Mouse (Mus musculus): ENCODE measurements around the gene Ocln.

The Ocln gene

GRCm38 (mm10) chr13:100552369-100553041 is at the start of gene Ocln:
Ocln (minus strand) TSS chr13:100552718.
- no peak for DNase-seq (ENCODE audit: extremely low read depth, low read depth, low spot score)

- no peak for DNase-seq (ENCODE audit: extremely low read depth, low read depth, low spot score)
Measured at GRCm38 (mm10) chr13:100601034-100601433, 48.5 kb upstream of the Ocln start.

GRCm38 (mm10) chr13:100600317-100600716 is 47.8 kb upstream of the Ocln start:
- DNase-seq (ENCODE audit: extremely low read depth, low read depth, low spot score) = no peak

GRCm38 (mm10) chr13:100597284-100597683 is 44.8 kb upstream of the Ocln start:
- DNase-seq (ENCODE audit: extremely low read depth, low read depth, low spot score) = no peak

- DNase-seq (ENCODE audit: extremely low read depth, low read depth, low spot score) = no peak
Measured at GRCm38 (mm10) chr13:100595552-100595885, 43.0 kb upstream of the Ocln start.

- DNase-seq (ENCODE audit: extremely low read depth, low read depth, low spot score) = no peak
Measured at GRCm38 (mm10) chr13:100594838-100595551, 42.5 kb upstream of the Ocln start.

GRCm38 (mm10) chr13:100594041-100594792 is 41.7 kb upstream of the Ocln start:
- DNase-seq (ENCODE audit: extremely low read depth, low read depth, low spot score) = no peak

GRCm38 (mm10) chr13:100588646-100589045 is 36.1 kb upstream of the Ocln start:
- DNase-seq (ENCODE audit: extremely low read depth, low read depth, low spot score) = no peak

GRCm38 (mm10) chr13:100582144-100582543 is 29.6 kb upstream of the Ocln start:
- no peak for DNase-seq (ENCODE audit: extremely low read depth, low read depth, low spot score)

GRCm38 (mm10) chr13:100581701-100582100 is 29.2 kb upstream of the Ocln start:
- no peak for DNase-seq (ENCODE audit: extremely low read depth, low read depth, low spot score)

- no peak for DNase-seq (ENCODE audit: extremely low read depth, low read depth, low spot score)
Measured at GRCm38 (mm10) chr13:100579951-100580350, 27.4 kb upstream of the Ocln start.

- DNase-seq (ENCODE audit: extremely low read depth, low read depth, low spot score) = no peak
Measured at GRCm38 (mm10) chr13:100579220-100579619, 26.7 kb upstream of the Ocln start.

- DNase-seq (ENCODE audit: extremely low read depth, low read depth, low spot score) = no peak
Measured at GRCm38 (mm10) chr13:100575950-100576349, 23.4 kb upstream of the Ocln start.

GRCm38 (mm10) chr13:100570713-100571112 is 18.2 kb upstream of the Ocln start:
- no peak for DNase-seq (ENCODE audit: extremely low read depth, low read depth, low spot score)

GRCm38 (mm10) chr13:100568359-100568758 is 15.8 kb upstream of the Ocln start:
- DNase-seq (ENCODE audit: extremely low read depth, low read depth, low spot score) = no peak

- DNase-seq (ENCODE audit: extremely low read depth, low read depth, low spot score) = no peak
Measured at GRCm38 (mm10) chr13:100559449-100559848, 6.9 kb upstream of the Ocln start.

GRCm38 (mm10) chr13:100557011-100557410 is 4.5 kb upstream of the Ocln start:
- no peak for DNase-seq (ENCODE audit: extremely low read depth, low read depth, low spot score)

GRCm38 (mm10) chr13:100553042-100553437 is 522 bp upstream of the Ocln start:
- DNase-seq (ENCODE audit: extremely low read depth, low read depth, low spot score) = no peak

- DNase-seq (ENCODE audit: extremely low read depth, low read depth, low spot score) = no peak
Measured at GRCm38 (mm10) chr13:100552009-100552368, 529 bp downstream of the Ocln start.

- DNase-seq (ENCODE audit: extremely low read depth, low read depth, low spot score) = no peak
Measured at GRCm38 (mm10) chr13:100551371-100552008, 1.0 kb downstream of the Ocln start.

GRCm38 (mm10) chr13:100547269-100547668 is 5.2 kb downstream of the Ocln start:
- DNase-seq (ENCODE audit: extremely low read depth, low read depth, low spot score) = no peak

- no peak for DNase-seq (ENCODE audit: extremely low read depth, low read depth, low spot score)
Measured at GRCm38 (mm10) chr13:100545510-100545909, 7.0 kb downstream of the Ocln start.
